Comparison of ENCODE assay signal across 18 mouse cellular contexts in the genomic region with DNA sequence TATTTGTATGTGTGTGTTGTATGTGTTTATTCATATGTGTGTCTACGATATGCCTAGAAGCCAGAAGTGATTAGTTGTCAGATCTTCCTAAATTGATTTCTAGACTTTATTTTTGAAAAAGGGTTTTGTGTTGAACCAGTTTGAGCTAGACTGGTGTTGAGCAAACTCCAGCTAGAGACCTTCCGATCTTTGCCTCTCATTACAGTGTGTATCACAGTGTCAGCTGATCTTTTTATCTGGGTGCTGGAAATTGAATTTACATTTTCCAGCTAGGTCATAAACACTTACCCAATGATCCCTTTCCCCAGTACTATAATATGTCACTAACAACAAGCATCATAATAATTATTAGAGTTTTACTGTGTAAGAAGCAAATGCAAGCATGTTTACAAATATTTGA. TPM values are rescaled to one million over a fixed set of nuclear protein-coding genes. Genes with fewer than 3 reads are reported as not detected.
DNase-seq lines count a peak whose midpoint lies in the region; ATAC-seq and TF ChIP-seq lines count a peak whose summit lies in the region.
"Had no signal": no experiment of that assay in that cellular context is flagged by ENCODE, and none has a peak within 500 bp of the region (broad histone marks: within the 10 kb centered on the region; RNA-seq: fewer than 3 reads in every experiment).

No protein-coding gene starts in this region.

- peaks cover 8% of the 10 kb centered on the region; the same call in 1 of the 2 replicates for H3K79me2 ChIP-seq in liver, adult 2 months (ENCODE audit: control insufficient read depth, insufficient read depth, low read length)

- H3K4me1 ChIP-seq in liver, adult 2 months (ENCODE audit: control insufficient read depth, insufficient read depth, low read length): peaks cover 10% of the 10 kb centered on the region; the same call in 1 of the 2 replicates
- H3K4me1 ChIP-seq in liver, postnatal 0 days (ENCODE audit: insufficient read depth): no peaks in the 10 kb centered on the region
- H3K4me1 ChIP-seq in liver, embryonic 11.5 days (replicated peaks; ENCODE audit: control insufficient read depth, insufficient read depth, low read length): no peaks in the 10 kb centered on the region
- peaks cover 4% of the 10 kb centered on the region; the same call in 1 of the 2 replicates for H3K4me1 ChIP-seq in intestine, embryonic 16.5 days (ENCODE audit: control insufficient read depth, insufficient read depth, low read length)
- H3K4me1 ChIP-seq in forebrain, embryonic 15.5 days: no peaks in the 10 kb centered on the region
- H3K4me1 ChIP-seq: embryonic facial prominence, embryonic 10.5 days; embryonic facial prominence, embryonic 12.5 days; forebrain, embryonic 13.5 days had no signal

- H3K4me2 ChIP-seq in liver, postnatal 0 days (ENCODE audit: low read depth, low read length): no peak overlapping the region
- H3K4me2 ChIP-seq in liver, embryonic 11.5 days: no peak overlapping the region
- H3K4me2 ChIP-seq in intestine, embryonic 16.5 days (ENCODE audit: low read depth, low read length): no peak overlapping the region
- H3K4me2 ChIP-seq in forebrain, embryonic 15.5 days (replicated peaks): no peak overlapping the region
- H3K4me2 ChIP-seq: embryonic facial prominence, embryonic 12.5 days; forebrain, embryonic 13.5 days had no signal

- 22% methylated on average over 2 of the region's 2 CpGs for WGBS in liver, adult 2 months
- 80% methylated on average over 2 of the region's 2 CpGs for WGBS in liver, postnatal 0 days (ENCODE audit: insufficient replicate concordance)
- 93% methylated on average over 2 of the region's 2 CpGs for WGBS in liver, embryonic 11.5 days
- 81% methylated on average over 2 of the region's 2 CpGs for WGBS in intestine, embryonic 16.5 days
- WGBS in forebrain, embryonic 15.5 days: 100% methylated on average over 2 of the region's 2 CpGs

- no peak for TF ChIP-seq EP300 in liver, postnatal 0 days (IDR thresholded peaks at IDR 0.05; ENCODE audit: low read depth)

- H3K9me3 ChIP-seq in liver, postnatal 0 days (ENCODE audit: low read length): peaks cover 3% of the 10 kb centered on the region; the same call in 1 of the 2 replicates
- no peaks in the 10 kb centered on the region for H3K9me3 ChIP-seq in liver, embryonic 11.5 days (ENCODE audit: control insufficient read depth, low read length)
- H3K9me3 ChIP-seq in intestine, embryonic 16.5 days (ENCODE audit: control insufficient read depth, low read length): no peaks in the 10 kb centered on the region
- H3K9me3 ChIP-seq in forebrain, embryonic 15.5 days: peaks cover 5% of the 10 kb centered on the region; the same call in 1 of the 2 replicates
- H3K9me3 ChIP-seq: embryonic facial prominence, embryonic 12.5 days; forebrain, embryonic 13.5 days had no signal

- H3K4me3 ChIP-seq in liver, adult 2 months (ENCODE audit: insufficient read depth, low read depth, low read length): no peak overlapping the region
- H3K4me3 ChIP-seq in liver, postnatal 0 days (ENCODE audit: low read depth, low read length): no peak overlapping the region
- no peak overlapping the region for H3K4me3 ChIP-seq in liver, embryonic 11.5 days (ENCODE audit: low read depth, low read length)
- no peak overlapping the region for H3K4me3 ChIP-seq in intestine, embryonic 16.5 days (ENCODE audit: low read length)
- no peak overlapping the region for H3K4me3 ChIP-seq in forebrain, embryonic 15.5 days
- H3K4me3 ChIP-seq: embryonic facial prominence, embryonic 10.5 days; embryonic facial prominence, embryonic 12.5 days; forebrain, embryonic 13.5 days had no signal

- TF ChIP-seq CTCF in liver, adult 2 months (IDR thresholded peaks at IDR 0.05; ENCODE audit: low read depth, low read length): no peak
- no peak for TF ChIP-seq CTCF in liver, postnatal 0 days (IDR thresholded peaks at IDR 0.05; ENCODE audit: low read depth)

- no peaks in the 10 kb centered on the region for H3K36me3 ChIP-seq in liver, adult 2 months (ENCODE audit: control insufficient read depth, insufficient read depth, low read length)
- 0 out of 2 replicates have a peak, but pooled peaks cover 2% of the 10 kb centered on the region for H3K36me3 ChIP-seq in liver, postnatal 0 days (replicated peaks; ENCODE audit: insufficient read depth, low read length)
- H3K36me3 ChIP-seq in liver, embryonic 11.5 days (ENCODE audit: control insufficient read depth, insufficient read depth, low read length): 0 out of 2 replicates have a peak, but pooled peaks cover 2% of the 10 kb centered on the region
- H3K36me3 ChIP-seq in intestine, embryonic 16.5 days (ENCODE audit: control insufficient read depth, insufficient read depth, low read length): no peaks in the 10 kb centered on the region
- peaks cover 3% of the 10 kb centered on the region; the same call in 1 of the 2 replicates for H3K36me3 ChIP-seq in forebrain, embryonic 15.5 days
- H3K36me3 ChIP-seq: embryonic facial prominence, embryonic 12.5 days had no signal

- no peak for TF ChIP-seq POLR2A in liver, adult 2 months (IDR thresholded peaks at IDR 0.05; ENCODE audit: extremely low read depth, insufficient read depth, low read length)

- peak; percentile 66 for DNase-seq in liver, adult 2 months (ENCODE audit: extremely low read depth, low read depth, low spot score)
- DNase-seq in liver: no peak
- DNase-seq in liver, postnatal 0 days: no peak
- no peak for DNase-seq in liver, embryonic 11.5 days (ENCODE audit: low spot score)
- DNase-seq: adrenal gland, adult 8-10 months; adrenal gland, postnatal 14 days; adrenal gland, postnatal 36 days; cerebellum, adult 11-12 months; cerebellum, adult 2 months; cerebellum, adult 9-10 months; cerebellum, postnatal 10 days; cerebellum, postnatal 25 days had no signal

- H3K27me3 ChIP-seq in liver, adult 2 months (ENCODE audit: control insufficient read depth, insufficient read depth, low read length): no peaks in the 10 kb centered on the region
- H3K27me3 ChIP-seq in liver, postnatal 0 days (ENCODE audit: insufficient read depth, low read length): no peaks in the 10 kb centered on the region
- no peaks in the 10 kb centered on the region for H3K27me3 ChIP-seq in liver, embryonic 11.5 days (replicated peaks; ENCODE audit: control insufficient read depth, insufficient read depth, low read length)
- no peaks in the 10 kb centered on the region for H3K27me3 ChIP-seq in intestine, embryonic 16.5 days (replicated peaks; ENCODE audit: control insufficient read depth, insufficient read depth, low read length)
- H3K27me3 ChIP-seq in forebrain, embryonic 15.5 days: no peaks in the 10 kb centered on the region
- H3K27me3 ChIP-seq: embryonic facial prominence, embryonic 12.5 days; forebrain, embryonic 13.5 days had no signal

- no peak overlapping the region for H3K27ac ChIP-seq in liver, adult 2 months (replicated peaks; ENCODE audit: insufficient read depth, low read depth, low read length)
- no peak overlapping the region for H3K27ac ChIP-seq in liver, postnatal 0 days (ENCODE audit: low read depth)
- no peak overlapping the region for H3K27ac ChIP-seq in liver, embryonic 11.5 days (ENCODE audit: low read depth, low read length)
- H3K27ac ChIP-seq in intestine, embryonic 16.5 days (ENCODE audit: low read length): no peak overlapping the region
- no peak overlapping the region for H3K27ac ChIP-seq in forebrain, embryonic 15.5 days (replicated peaks)
- H3K27ac ChIP-seq: embryonic facial prominence, embryonic 10.5 days; embryonic facial prominence, embryonic 12.5 days; forebrain, embryonic 13.5 days had no signal

- H3K9ac ChIP-seq in liver, adult 2 months (ENCODE audit: low read depth, low read length): no peak overlapping the region
- no peak overlapping the region for H3K9ac ChIP-seq in liver, postnatal 0 days (replicated peaks)
- H3K9ac ChIP-seq in liver, embryonic 11.5 days (ENCODE audit: low read depth, low read length): no peak overlapping the region
- no peak overlapping the region for H3K9ac ChIP-seq in intestine, embryonic 16.5 days (ENCODE audit: low read depth, low read length)
- no peak overlapping the region for H3K9ac ChIP-seq in forebrain, embryonic 15.5 days (replicated peaks)
- H3K9ac ChIP-seq: embryonic facial prominence, embryonic 12.5 days; forebrain, embryonic 13.5 days had no signal

- 0 out of 2 replicates have a peak, but pooled peaks have one; percentile 29 for ATAC-seq in liver, postnatal 0 days
- ATAC-seq in liver, embryonic 11.5 days (replicated peaks; ENCODE audit: low FRiP score): no peak
- peak; percentile 50; the same call in 1 of the 2 replicates for ATAC-seq in intestine, embryonic 16.5 days
- no peak for ATAC-seq in forebrain, embryonic 15.5 days (replicated peaks)
- ATAC-seq: forebrain, embryonic 13.5 days; forebrain, embryonic 16.5 days had no signal

RNA-seq across cellular contexts. Expression of gene Trim33, which starts 12.0 kb away (rescaled TPM):
- total RNA-seq in liver, adult 2 months (2014; rRNA removed): 12.5 and 13.4 TPM in 2 replicates
- 3.2 and 4.2 TPM in 2 replicates for polyA plus RNA-seq in liver, adult 2 months (2012; rRNA removed)
- polyA plus RNA-seq in liver, postnatal 0 days (2015; fragmentation: Nextera tagmentation; extraction: Ambion mirVana): 3.1 and 3.4 TPM in 2 replicates
- polyA plus RNA-seq in liver, embryonic 11.5 days (2014; fragmentation: Nextera tagmentation; extraction: Ambion mirVana): 22.1 and 22.7 TPM in 2 replicates
- polyA plus RNA-seq in intestine, embryonic 16.5 days (2015; fragmentation: Nextera tagmentation; extraction: Ambion mirVana): 11.6 and 12.3 TPM in 2 replicates
- polyA plus RNA-seq in forebrain, embryonic 15.5 days (2015; fragmentation: Nextera tagmentation; extraction: Ambion mirVana): 32.2 and 32.6 TPM in 2 replicates

Comparison
In these comparisons a context has a peak if more than half of its experiments do, and no peak if none do; other contexts are left out.
1. ATAC-seq: peak in liver, postnatal 0 days (single experiment) and intestine, embryonic 16.5 days (single experiment); none in liver, embryonic 11.5 days (single experiment) and forebrain, embryonic 15.5 days (single experiment).